ENCODE assay signal across 10 mouse cellular contexts in genomic region chr3:28562612-28563332, GRCm38 (mm10).
DNase-seq lines count a peak whose midpoint lies in the region; ATAC-seq lines count a peak whose summit lies in the region.
"Had no signal": no experiment of that assay in that cellular context is flagged by ENCODE, and none has a peak within 500 bp of the region (broad histone marks: within the 10 kb centered on the region; RNA-seq: fewer than 3 reads in every experiment).

No protein-coding gene starts in this region.

- DNase-seq in forebrain, embryonic 14.5 days (ENCODE audit: low spot score), result peak; percentile 41
- DNase-seq in forebrain, embryonic 11.5 days (ENCODE audit: low spot score), result no peak
- peak; percentile 31 for DNase-seq in urinary bladder, postnatal 25 days (ENCODE audit: low spot score)
- DNase-seq in urinary bladder, postnatal 10 days (ENCODE audit: low spot score), result no peak
- DNase-seq in heart, postnatal 4 days, result peak; percentile 46
- DNase-seq in lung, postnatal 14 days, result peak; percentile 48
- DNase-seq in layer of hippocampus, postnatal 14 days (ENCODE audit: low spot score in 2 of 2), result no peak
- no peak for DNase-seq in left cerebral cortex, postnatal 10 days (ENCODE audit: extremely low spot score in 1 of 2, low spot score in 2 of 2)

- peaks cover 7% of the 10 kb centered on the region for H3K4me1 ChIP-seq in forebrain, embryonic 14.5 days (ENCODE audit: control insufficient read depth, insufficient read depth, low read length)
- no peaks in the 10 kb centered on the region for H3K4me1 ChIP-seq in forebrain, embryonic 11.5 days (replicated peaks; ENCODE audit: control insufficient read depth, insufficient read depth, low read length)
- H3K4me1 ChIP-seq: neural tube, embryonic 12.5 days had no signal

- no peak overlapping the region for H3K4me3 ChIP-seq in forebrain, embryonic 14.5 days (ENCODE audit: low read depth, low read length)
- H3K4me3 ChIP-seq in forebrain, embryonic 11.5 days (ENCODE audit: low read depth, low read length), result no peak overlapping the region
- H3K4me3 ChIP-seq: heart, embryonic 15.5 days; neural tube, embryonic 12.5 days had no signal

- 73% methylated on average over 10 of the region's 10 CpGs for WGBS in forebrain, embryonic 14.5 days
- 74% methylated on average over 10 of the region's 10 CpGs for WGBS in forebrain, embryonic 11.5 days

- no peak for ATAC-seq in forebrain, embryonic 14.5 days
- no peak; the same call in 1 of the 2 replicates for ATAC-seq in forebrain, embryonic 11.5 days (replicated peaks; ENCODE audit: low FRiP score)

- no peak overlapping the region for H3K4me2 ChIP-seq in forebrain, embryonic 14.5 days (ENCODE audit: low read length)
- no peak overlapping the region for H3K4me2 ChIP-seq in forebrain, embryonic 11.5 days (ENCODE audit: low read depth, low read length, severe bottlenecking)
- H3K4me2 ChIP-seq: heart, embryonic 15.5 days; neural tube, embryonic 12.5 days had no signal

- no peak overlapping the region for H3K27ac ChIP-seq in forebrain, embryonic 14.5 days (ENCODE audit: low read depth, low read length)
- H3K27ac ChIP-seq in forebrain, embryonic 11.5 days (ENCODE audit: low read depth, low read length), result no peak overlapping the region
- H3K27ac ChIP-seq: heart, embryonic 15.5 days; neural tube, embryonic 12.5 days had no signal

- intact Hi-C loops in left cerebral cortex, postnatal 10 days (cut with DNase I), result no loop called here

- no peaks in the 10 kb centered on the region for H3K9me3 ChIP-seq in forebrain, embryonic 14.5 days (replicated peaks; ENCODE audit: control insufficient read depth, low read length)
- no peaks in the 10 kb centered on the region for H3K9me3 ChIP-seq in forebrain, embryonic 11.5 days (ENCODE audit: control insufficient read depth, low read length)
- H3K9me3 ChIP-seq: heart, embryonic 15.5 days; neural tube, embryonic 12.5 days had no signal

- no peaks in the 10 kb centered on the region for H3K27me3 ChIP-seq in forebrain, embryonic 14.5 days (replicated peaks; ENCODE audit: control insufficient read depth, insufficient read depth, low read length)
- H3K27me3 ChIP-seq in forebrain, embryonic 11.5 days (ENCODE audit: control insufficient read depth, insufficient read depth, low read length), result no peaks in the 10 kb centered on the region
- H3K27me3 ChIP-seq: heart, embryonic 15.5 days; neural tube, embryonic 12.5 days had no signal

- H3K36me3 ChIP-seq in forebrain, embryonic 14.5 days (ENCODE audit: control insufficient read depth, insufficient read depth, low read length), result peaks cover 6% of the 10 kb centered on the region
- no peaks in the 10 kb centered on the region for H3K36me3 ChIP-seq in forebrain, embryonic 11.5 days (ENCODE audit: control insufficient read depth, insufficient read depth, low read length)

- H3K9ac ChIP-seq in forebrain, embryonic 14.5 days (ENCODE audit: low read length), result no peak overlapping the region
- H3K9ac ChIP-seq in forebrain, embryonic 11.5 days (ENCODE audit: low read length), result no peak overlapping the region
- H3K9ac ChIP-seq: heart, embryonic 15.5 days; neural tube, embryonic 12.5 days had no signal

Comparison
In these comparisons a context has a peak if more than half of its experiments do, and no peak if none do; other contexts are left out.
1. DNase-seq: peak in forebrain, embryonic 14.5 days (single experiment), urinary bladder, postnatal 25 days (single experiment), heart, postnatal 4 days (single experiment) and lung, postnatal 14 days (single experiment); none in forebrain, embryonic 11.5 days (single experiment), urinary bladder, postnatal 10 days (single experiment), layer of hippocampus, postnatal 14 days (0 of 2) and left cerebral cortex, postnatal 10 days (0 of 2).